Mouse (Mus musculus): ENCODE results near the gene Slc13a3. TPM values are rescaled to one million over a fixed set of nuclear protein-coding genes. Genes with fewer than 3 reads are reported as not detected.

Slc13a3 gene
- polyA plus RNA-seq, 1 experiment from 2014 or later = 3.8 TPM

GRCm38 (mm10) chr2:165404951-165405350, 68.1 kb downstream of the Slc13a3 start:
- Histone ChIP-seq H3K36me3 (no peaks in the 10 kb centered on the region), H3K4me1 (peaks cover 50% of the 10 kb centered on the region), H3K9me3 (replicated peaks) (no peaks in the 10 kb centered on the region), H3K4me3 (no peak overlapping the region), H3K4me2 (no peak overlapping the region), H3K27ac (peak overlapping the region; percentile 76), H3K27me3 (replicated peaks) (peaks cover 4% of the 10 kb centered on the region; the same call in 1 of the 2 replicates), H3K9ac (no peak overlapping the region)
- peak; percentile 70 for ATAC-seq
- WGBS (ENCODE audit: insufficient replicate concordance) = 33% methylated on average over 9 of the region's 9 CpGs

GRCm38 (mm10) chr2:165398164-165398785, 74.8 kb downstream of the Slc13a3 start:
- H3K9ac ChIP-seq = no peak overlapping the region
- H3K27ac ChIP-seq = no peak overlapping the region
- H3K4me1 ChIP-seq = peaks cover 23% of the 10 kb centered on the region
- no peaks in the 10 kb centered on the region for H3K9me3 ChIP-seq (replicated peaks)
- no peaks in the 10 kb centered on the region for H3K36me3 ChIP-seq
- ATAC-seq = no peak
- no peaks in the 10 kb centered on the region for H3K27me3 ChIP-seq (replicated peaks)
- no peak overlapping the region for H3K4me3 ChIP-seq
- 60% methylated on average over 15 of the region's 15 CpGs for WGBS (ENCODE audit: insufficient replicate concordance)
- no peak overlapping the region for H3K4me2 ChIP-seq

GRCm38 (mm10) chr2:165397502-165398163, 75.4 kb downstream of the Slc13a3 start:
- Histone ChIP-seq H3K27ac (no peak overlapping the region), H3K27me3 (replicated peaks) (no peaks in the 10 kb centered on the region), H3K4me2 (no peak overlapping the region), H3K4me3 (no peak overlapping the region), H3K36me3 (no peaks in the 10 kb centered on the region), H3K9ac (no peak overlapping the region), H3K4me1 (peaks cover 17% of the 10 kb centered on the region; the same call in 1 of the 2 replicates), H3K9me3 (replicated peaks) (no peaks in the 10 kb centered on the region)
- 77% methylated on average over 23 of the region's 23 CpGs for WGBS (ENCODE audit: insufficient replicate concordance)
- no peak for ATAC-seq

GRCm38 (mm10) chr2:165396831-165397501, 76.1 kb downstream of the Slc13a3 start:
- ATAC-seq = no peak
- Histone ChIP-seq H3K27ac (no peak overlapping the region), H3K4me2 (no peak overlapping the region), H3K4me1 (peaks cover 14% of the 10 kb centered on the region; the same call in 1 of the 2 replicates), H3K9me3 (replicated peaks) (no peaks in the 10 kb centered on the region), H3K36me3 (no peaks in the 10 kb centered on the region), H3K27me3 (replicated peaks) (no peaks in the 10 kb centered on the region), H3K9ac (no peak overlapping the region), H3K4me3 (no peak overlapping the region)
- 52% methylated on average over 20 of the region's 20 CpGs for WGBS (ENCODE audit: insufficient replicate concordance)

GRCm38 (mm10) chr2:165392156-165392555, 80.9 kb downstream of the Slc13a3 start:
- H3K9me3 ChIP-seq (replicated peaks) = no peaks in the 10 kb centered on the region
- H3K9ac ChIP-seq = no peak overlapping the region
- H3K4me3 ChIP-seq = no peak overlapping the region
- peaks cover 10% of the 10 kb centered on the region for H3K27me3 ChIP-seq (replicated peaks)
- peaks cover 5% of the 10 kb centered on the region; the same call in 1 of the 2 replicates for H3K4me1 ChIP-seq
- H3K27ac ChIP-seq = no peak overlapping the region
- no peak overlapping the region for H3K4me2 ChIP-seq
- no peaks in the 10 kb centered on the region for H3K36me3 ChIP-seq
- WGBS (ENCODE audit: insufficient replicate concordance) = 68% methylated on average over 4 of the region's 4 CpGs
- ATAC-seq = no peak

GRCm38 (mm10) chr2:165391561-165391960, 81.5 kb downstream of the Slc13a3 start:
- H3K4me1 ChIP-seq = 0 out of 2 replicates have a peak, but pooled peaks cover under 1% of the 10 kb centered on the region
- peaks cover 14% of the 10 kb centered on the region for H3K27me3 ChIP-seq (replicated peaks)
- no peak overlapping the region for H3K27ac ChIP-seq
- H3K9me3 ChIP-seq (replicated peaks) = no peaks in the 10 kb centered on the region
- no peak overlapping the region for H3K4me3 ChIP-seq
- H3K9ac ChIP-seq = no peak overlapping the region
- 0 out of 2 replicates have a peak, but pooled peaks cover 2% of the 10 kb centered on the region for H3K36me3 ChIP-seq
- H3K4me2 ChIP-seq = no peak overlapping the region
- no peak for ATAC-seq
- 14% methylated on average over 8 of the region's 8 CpGs for WGBS (ENCODE audit: insufficient replicate concordance)

- no peak overlapping the region for H3K27ac ChIP-seq
- H3K9me3 ChIP-seq (replicated peaks) = no peaks in the 10 kb centered on the region
- WGBS (ENCODE audit: insufficient replicate concordance) = 55% methylated on average over 6 of the region's 6 CpGs
- H3K4me1 ChIP-seq = no peaks in the 10 kb centered on the region
- H3K4me3 ChIP-seq = no peak overlapping the region
- peaks cover 18% of the 10 kb centered on the region for H3K36me3 ChIP-seq
- no peak overlapping the region for H3K4me2 ChIP-seq
- 0 out of 2 replicates have a peak, but pooled peaks have one; percentile 46 for ATAC-seq
- H3K27me3 ChIP-seq (replicated peaks) = peaks cover 14% of the 10 kb centered on the region
- H3K9ac ChIP-seq = no peak overlapping the region
These were observed 83.6 kb downstream of the Slc13a3 start for GRCm38 (mm10) chr2:165389299-165389952.

- H3K9me3 ChIP-seq (replicated peaks) = no peaks in the 10 kb centered on the region
- peaks cover 32% of the 10 kb centered on the region for H3K36me3 ChIP-seq
- ATAC-seq = peak; percentile 53; the same call in 1 of the 2 replicates
- H3K27ac ChIP-seq = peak within 1 kb of the TSS; percentile 56
- peak within 1 kb of the TSS; percentile 64 for H3K4me2 ChIP-seq
- no peaks in the 10 kb centered on the region for H3K4me1 ChIP-seq
- peak within 1 kb of the TSS; percentile 65 for H3K9ac ChIP-seq
- under 1% methylated on average over 40 of the region's 40 CpGs for WGBS (ENCODE audit: insufficient replicate concordance)
- H3K27me3 ChIP-seq (replicated peaks) = peaks cover 14% of the 10 kb centered on the region
- H3K4me3 ChIP-seq = peak within 1 kb of the TSS; percentile 56
These were observed 85.1 kb downstream of the Slc13a3 start, which contains the start of gene Zfp334 for GRCm38 (mm10) chr2:165387844-165388495. TSS of gene Zfp334 (minus strand) at chr2:165388259.

GRCm38 (mm10) chr2:165387370-165387769, 85.7 kb downstream of the Slc13a3 start:
- 44% methylated on average over 4 of the region's 4 CpGs for WGBS (ENCODE audit: insufficient replicate concordance)
- H3K27ac ChIP-seq = peak overlapping the region; percentile 56; the same call in 1 of the 2 replicates
- H3K27me3 ChIP-seq (replicated peaks) = peaks cover 14% of the 10 kb centered on the region
- H3K4me2 ChIP-seq = peak overlapping the region; percentile 64
- ATAC-seq = no peak
- no peaks in the 10 kb centered on the region for H3K9me3 ChIP-seq (replicated peaks)
- peaks cover 38% of the 10 kb centered on the region for H3K36me3 ChIP-seq
- peak overlapping the region; percentile 65 for H3K9ac ChIP-seq
- H3K4me1 ChIP-seq = no peaks in the 10 kb centered on the region
- peak overlapping the region; percentile 56 for H3K4me3 ChIP-seq

GRCm38 (mm10) chr2:165380050-165380449, 93.0 kb downstream of the Slc13a3 start:
- H3K9me3 ChIP-seq (replicated peaks) = peaks cover 20% of the 10 kb centered on the region
- no peak overlapping the region for H3K9ac ChIP-seq
- ATAC-seq = no peak
- no peak overlapping the region for H3K27ac ChIP-seq
- peaks cover 6% of the 10 kb centered on the region; the same call in 1 of the 2 replicates for H3K4me1 ChIP-seq
- 85% methylated on average over 25 of the region's 25 CpGs for WGBS (ENCODE audit: insufficient replicate concordance)
- H3K36me3 ChIP-seq = peaks cover 65% of the 10 kb centered on the region
- no peaks in the 10 kb centered on the region for H3K27me3 ChIP-seq (replicated peaks)
- no peak overlapping the region for H3K4me3 ChIP-seq
- no peak overlapping the region for H3K4me2 ChIP-seq

- Histone ChIP-seq H3K9ac (no peak overlapping the region), H3K36me3 (peaks cover 26% of the 10 kb centered on the region), H3K4me1 (peaks cover 6% of the 10 kb centered on the region; the same call in 1 of the 2 replicates), H3K4me3 (no peak overlapping the region), H3K27ac (no peak overlapping the region), H3K9me3 (replicated peaks) (peaks cover 11% of the 10 kb centered on the region), H3K27me3 (replicated peaks) (no peaks in the 10 kb centered on the region), H3K4me2 (no peak overlapping the region)
- no peak for ATAC-seq
- 13% methylated on average over 4 of the region's 4 CpGs for WGBS (ENCODE audit: insufficient replicate concordance)
These were observed 97.0 kb downstream of the Slc13a3 start for GRCm38 (mm10) chr2:165376001-165376400.

Data from liver, embryonic 12.5 days (tissue).